Mouse (Mus musculus): Measurements from ENCODE around the gene Depp1.

The Depp1 gene

GRCm38 (mm10) chr6:116647763-116648162, 2.6 kb upstream of the Depp1 start:
- no peak for DNase-seq (ENCODE audit: low read depth, low spot score)

- no peak for DNase-seq (ENCODE audit: low read depth, low spot score)
Observed at GRCm38 (mm10) chr6:116649811-116650210, 598 bp upstream of the Depp1 start.

- no peak for DNase-seq (ENCODE audit: low read depth, low spot score)
Observed at GRCm38 (mm10) chr6:116651437-116652118, 1.2 kb downstream of the Depp1 start.

- DNase-seq (ENCODE audit: low read depth, low spot score) = no peak
Observed at GRCm38 (mm10) chr6:116653191-116653590, 2.8 kb downstream of the Depp1 start.

- peak; percentile 86 for DNase-seq (ENCODE audit: low read depth, low spot score)
Observed at GRCm38 (mm10) chr6:116653684-116654454, 3.5 kb downstream of the Depp1 start.

GRCm38 (mm10) chr6:116663364-116663763, 13.0 kb downstream of the Depp1 start:
- no peak for DNase-seq (ENCODE audit: low read depth, low spot score)

- DNase-seq (ENCODE audit: low read depth, low spot score) = no peak
Observed at GRCm38 (mm10) chr6:116664031-116664430, 13.6 kb downstream of the Depp1 start.

GRCm38 (mm10) chr6:116664830-116665229, 14.4 kb downstream of the Depp1 start:
- no peak for DNase-seq (ENCODE audit: low read depth, low spot score)

GRCm38 (mm10) chr6:116666085-116666750, 15.8 kb downstream of the Depp1 start:
- no peak for DNase-seq (ENCODE audit: low read depth, low spot score)

- DNase-seq (ENCODE audit: low read depth, low spot score) = no peak
Observed at GRCm38 (mm10) chr6:116666892-116667291, 16.5 kb downstream of the Depp1 start.

GRCm38 (mm10) chr6:116667382-116667781, 17.0 kb downstream of the Depp1 start:
- peak; percentile 53 for DNase-seq (ENCODE audit: low read depth, low spot score)

- DNase-seq (ENCODE audit: low read depth, low spot score) = no peak
Observed at GRCm38 (mm10) chr6:116668682-116669470, 18.5 kb downstream of the Depp1 start.

GRCm38 (mm10) chr6:116670144-116670543, 19.7 kb downstream of the Depp1 start:
- DNase-seq (ENCODE audit: low read depth, low spot score) = no peak

- no peak for DNase-seq (ENCODE audit: low read depth, low spot score)
Observed at GRCm38 (mm10) chr6:116671031-116671430, 20.6 kb downstream of the Depp1 start.

- no peak for DNase-seq (ENCODE audit: low read depth, low spot score)
Observed at GRCm38 (mm10) chr6:116671768-116672167, 21.4 kb downstream of the Depp1 start.

- no peak for DNase-seq (ENCODE audit: low read depth, low spot score)
Observed at GRCm38 (mm10) chr6:116672349-116672748, 21.9 kb downstream of the Depp1 start.

- no peak for DNase-seq (ENCODE audit: low read depth, low spot score)
Observed at GRCm38 (mm10) chr6:116673471-116674282, 23.3 kb downstream of the Depp1 start, which contains the start of gene Rassf4. Rassf4 (minus strand) TSS chr6:116673952.

GRCm38 (mm10) chr6:116674283-116674886, 24.0 kb downstream of the Depp1 start:
- no peak for DNase-seq (ENCODE audit: low read depth, low spot score)

GRCm38 (mm10) chr6:116676355-116676913, 26.0 kb downstream of the Depp1 start:
- DNase-seq (ENCODE audit: low read depth, low spot score) = no peak

- no peak for DNase-seq (ENCODE audit: low read depth, low spot score)
Observed at GRCm38 (mm10) chr6:116677321-116677720, 26.9 kb downstream of the Depp1 start.

All from 3T3-L1 (cell line).